Mouse (Mus musculus): Measurements from ENCODE around the gene Lyrm9. TPM values are rescaled to one million over a fixed set of nuclear protein-coding genes. Genes with fewer than 3 reads are reported as not detected.

Gene Lyrm9
- polyA plus RNA-seq, 1 experiment: 12.3 TPM

- Histone ChIP-seq H3K4me1 (ENCODE audit: control insufficient read depth) (peaks cover 71% of the 10 kb centered on the region), H3K9me3 (ENCODE audit: control insufficient read depth, low read length) (no peaks in the 10 kb centered on the region), H3K4me3 (replicated peaks) (no peak overlapping the region), H3K27me3 (ENCODE audit: control insufficient read depth) (no peaks in the 10 kb centered on the region), H3K36me3 (ENCODE audit: control insufficient read depth) (no peaks in the 10 kb centered on the region)
- TF ChIP-seq TAL1 (IDR thresholded peaks at IDR 0.05; ENCODE audit: low read length) (no peak), GATA1 (IDR thresholded peaks at IDR 0.05; ENCODE audit: low read length) (no peak)
These were observed 2.0 kb downstream of the Lyrm9 start for GRCm38 (mm10) chr11:78828386-78828785.

- TF ChIP-seq TAL1 (IDR thresholded peaks at IDR 0.05; ENCODE audit: low read length) (no peak), GATA1 (IDR thresholded peaks at IDR 0.05; ENCODE audit: low read length) (no peak)
- H3K9me3 ChIP-seq (ENCODE audit: control insufficient read depth, low read length): no peaks in the 10 kb centered on the region
- H3K4me1 ChIP-seq (ENCODE audit: control insufficient read depth): peaks cover 81% of the 10 kb centered on the region
- H3K27me3 ChIP-seq (ENCODE audit: control insufficient read depth): no peaks in the 10 kb centered on the region
- H3K36me3 ChIP-seq (ENCODE audit: control insufficient read depth): peaks cover 2% of the 10 kb centered on the region; the same call in 1 of the 2 replicates
- no peak overlapping the region for H3K4me3 ChIP-seq (replicated peaks)
These were observed 3.0 kb downstream of the Lyrm9 start for GRCm38 (mm10) chr11:78829373-78829772.

DNA sequence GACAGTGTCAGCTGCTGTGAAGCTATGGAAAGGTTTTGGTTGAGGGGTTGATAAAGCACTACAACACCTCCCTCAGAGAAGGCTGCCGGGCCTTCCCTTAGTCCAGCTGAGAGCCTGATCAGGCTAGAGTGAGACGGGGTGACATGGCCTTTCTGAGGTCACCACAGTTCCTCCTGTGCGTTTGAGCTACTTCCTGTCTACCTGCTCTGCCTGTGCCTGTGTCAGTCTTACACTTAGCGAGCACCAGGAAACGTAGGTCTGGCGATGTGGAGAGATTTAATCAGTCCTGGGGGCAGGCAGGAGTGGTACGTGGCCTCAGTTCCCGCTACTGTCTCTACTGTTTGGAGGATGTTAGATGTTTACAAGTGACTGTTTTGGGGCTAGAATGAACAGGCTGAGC lies 3.8 kb downstream of the Lyrm9 start:
- H3K36me3 ChIP-seq (ENCODE audit: control insufficient read depth): peaks cover 2% of the 10 kb centered on the region
- H3K4me3 ChIP-seq (replicated peaks): no peak overlapping the region
- H3K27me3 ChIP-seq (ENCODE audit: control insufficient read depth): no peaks in the 10 kb centered on the region
- TF ChIP-seq TAL1 (IDR thresholded peaks at IDR 0.05; ENCODE audit: low read length): no peak
- no peak for TF ChIP-seq GATA1 (IDR thresholded peaks at IDR 0.05; ENCODE audit: low read length)
- no peaks in the 10 kb centered on the region for H3K9me3 ChIP-seq (ENCODE audit: control insufficient read depth, low read length)
- peaks cover 87% of the 10 kb centered on the region for H3K4me1 ChIP-seq (ENCODE audit: control insufficient read depth)

- Histone ChIP-seq H3K36me3 (ENCODE audit: control insufficient read depth) (peaks cover 6% of the 10 kb centered on the region), H3K27me3 (ENCODE audit: control insufficient read depth) (no peaks in the 10 kb centered on the region), H3K9me3 (ENCODE audit: control insufficient read depth, low read length) (no peaks in the 10 kb centered on the region), H3K4me3 (replicated peaks) (no peak overlapping the region), H3K4me1 (ENCODE audit: control insufficient read depth) (peaks cover 87% of the 10 kb centered on the region)
- no peak for TF ChIP-seq GATA1 (IDR thresholded peaks at IDR 0.05; ENCODE audit: low read length)
- TF ChIP-seq TAL1 (IDR thresholded peaks at IDR 0.05; ENCODE audit: low read length): no peak
These were observed 5.3 kb downstream of the Lyrm9 start for GRCm38 (mm10) chr11:78831716-78832115.

- no peak for TF ChIP-seq TAL1 (IDR thresholded peaks at IDR 0.05; ENCODE audit: low read length)
- TF ChIP-seq GATA1 (IDR thresholded peaks at IDR 0.05; ENCODE audit: low read length): no peak
These were observed 5.8 kb downstream of the Lyrm9 start for GRCm38 (mm10) chr11:78832117-78832726.

GRCm38 (mm10) chr11:78832816-78833314 lies 6.5 kb downstream of the Lyrm9 start:
- peak overlapping the region; percentile 46 for H3K4me3 ChIP-seq (replicated peaks)

More at GRCm38 (mm10) chr11:78832117-78832726, 5.8 kb downstream of the Lyrm9 start:
- Histone ChIP-seq H3K36me3 (ENCODE audit: control insufficient read depth) (peaks cover 6% of the 10 kb centered on the region), H3K9me3 (ENCODE audit: control insufficient read depth, low read length) (no peaks in the 10 kb centered on the region), H3K4me1 (ENCODE audit: control insufficient read depth) (peaks cover 82% of the 10 kb centered on the region), H3K4me3 (replicated peaks) (peak overlapping the region; percentile 46), H3K27me3 (ENCODE audit: control insufficient read depth) (no peaks in the 10 kb centered on the region)

DNA sequence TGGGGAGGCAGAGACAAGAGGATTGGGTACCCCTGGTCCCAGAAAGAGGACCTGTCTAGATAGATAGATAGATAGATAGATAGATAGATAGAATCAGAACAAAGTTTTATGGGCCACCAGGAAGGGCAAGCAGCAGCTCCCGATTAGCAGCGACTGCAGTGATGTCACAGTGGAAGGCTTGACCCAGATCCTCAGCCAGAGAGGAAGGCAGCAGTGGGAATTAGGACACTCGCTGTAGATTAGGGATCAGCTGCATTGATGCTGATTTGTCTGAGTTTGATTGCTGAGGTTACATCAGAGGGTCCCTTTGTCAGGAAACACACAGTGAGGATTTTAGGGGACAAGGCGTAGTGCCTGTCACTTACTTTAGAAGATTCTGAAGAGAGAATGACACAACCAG lies 10.1 kb downstream of the Lyrm9 start:
- Histone ChIP-seq H3K36me3 (ENCODE audit: control insufficient read depth) (peaks cover 30% of the 10 kb centered on the region), H3K4me3 (replicated peaks) (no peak overlapping the region), H3K27me3 (ENCODE audit: control insufficient read depth) (no peaks in the 10 kb centered on the region), H3K4me1 (ENCODE audit: control insufficient read depth) (peaks cover 70% of the 10 kb centered on the region), H3K9me3 (ENCODE audit: control insufficient read depth, low read length) (peaks cover 5% of the 10 kb centered on the region)
- TF ChIP-seq GATA1 (IDR thresholded peaks at IDR 0.05; ENCODE audit: low read length) (no peak), TAL1 (IDR thresholded peaks at IDR 0.05; ENCODE audit: low read length) (no peak)

More at GRCm38 (mm10) chr11:78832816-78833314, 6.5 kb downstream of the Lyrm9 start:
- H3K9me3 ChIP-seq (ENCODE audit: control insufficient read depth, low read length): no peaks in the 10 kb centered on the region
- no peaks in the 10 kb centered on the region for H3K27me3 ChIP-seq (ENCODE audit: control insufficient read depth)
- peaks cover 81% of the 10 kb centered on the region for H3K4me1 ChIP-seq (ENCODE audit: control insufficient read depth)
- H3K36me3 ChIP-seq (ENCODE audit: control insufficient read depth): peaks cover 6% of the 10 kb centered on the region
- TF ChIP-seq TAL1 (IDR thresholded peaks at IDR 0.05; ENCODE audit: low read length) (peak; percentile 84), GATA1 (IDR thresholded peaks at IDR 0.05; ENCODE audit: low read length) (peak; percentile 68)

DNA sequence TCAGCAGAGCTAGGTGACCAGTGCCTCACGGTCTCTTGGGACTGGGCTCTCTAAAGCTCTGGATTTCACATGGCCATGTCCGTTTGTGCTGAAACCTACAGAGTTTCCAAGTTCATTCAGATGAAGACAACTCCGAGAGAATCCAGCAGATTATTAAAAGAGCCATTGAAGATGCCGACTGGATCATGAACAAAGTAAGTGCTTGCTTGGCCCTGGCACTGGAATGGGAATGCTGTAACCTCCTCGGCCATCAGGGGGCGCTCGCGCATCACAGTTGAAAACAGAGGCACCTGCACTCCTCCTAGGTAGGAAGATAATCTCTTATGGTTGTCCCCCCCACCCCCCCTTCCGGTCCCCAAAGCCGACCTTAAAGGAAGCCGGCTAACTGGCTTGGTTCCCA lies 11.6 kb downstream of the Lyrm9 start:
- TF ChIP-seq TAL1 (IDR thresholded peaks at IDR 0.05; ENCODE audit: low read length) (no peak), GATA1 (IDR thresholded peaks at IDR 0.05; ENCODE audit: low read length) (no peak)
- peaks cover 55% of the 10 kb centered on the region for H3K4me1 ChIP-seq (ENCODE audit: control insufficient read depth)
- peaks cover 5% of the 10 kb centered on the region for H3K9me3 ChIP-seq (ENCODE audit: control insufficient read depth, low read length)
- no peak overlapping the region for H3K4me3 ChIP-seq (replicated peaks)
- peaks cover 35% of the 10 kb centered on the region for H3K36me3 ChIP-seq (ENCODE audit: control insufficient read depth)
- no peaks in the 10 kb centered on the region for H3K27me3 ChIP-seq (ENCODE audit: control insufficient read depth)

GRCm38 (mm10) chr11:78839491-78839890 lies 13.1 kb downstream of the Lyrm9 start:
- no peaks in the 10 kb centered on the region for H3K27me3 ChIP-seq (ENCODE audit: control insufficient read depth)
- H3K9me3 ChIP-seq (ENCODE audit: control insufficient read depth, low read length): peaks cover 5% of the 10 kb centered on the region
- H3K4me1 ChIP-seq (ENCODE audit: control insufficient read depth): peaks cover 40% of the 10 kb centered on the region
- TF ChIP-seq GATA1 (IDR thresholded peaks at IDR 0.05; ENCODE audit: low read length) (no peak), TAL1 (IDR thresholded peaks at IDR 0.05; ENCODE audit: low read length) (no peak)
- H3K36me3 ChIP-seq (ENCODE audit: control insufficient read depth): peaks cover 33% of the 10 kb centered on the region
- H3K4me3 ChIP-seq (replicated peaks): no peak overlapping the region
